Mouse (Mus musculus) adrenal gland, adult 18-20 months (tissue): Measurements from ENCODE around the gene Ano6. TPM values are rescaled to one million over a fixed set of nuclear protein-coding genes. Genes with fewer than 3 reads are reported as not detected.

Experiments
- DNase-seq, 2 experiments: peaks; one replicate each; pipeline ENCODE4 v3.0.0; 2021 to 2022; ENCODE audit warnings: low spot score in 2 of 2
- total RNA-seq, 2 experiments: library from RNA; stranded (reverse); gene quantifications; 1 replicate in 1 of 2; 2 replicates in 1 of 2; pipeline ENCODE4 v1.2.3; 2021

Gene Ano6
- total RNA-seq, 2 experiments from 2014 or later: 56.5 to 64.2 TPM

GRCm38 (mm10) chr15:95849513-95850411, 59.1 kb downstream of the Ano6 start:
- no peak for DNase-seq

GRCm38 (mm10) chr15:95850546-95850945, 59.9 kb downstream of the Ano6 start:
- DNase-seq: no peak

DNA sequence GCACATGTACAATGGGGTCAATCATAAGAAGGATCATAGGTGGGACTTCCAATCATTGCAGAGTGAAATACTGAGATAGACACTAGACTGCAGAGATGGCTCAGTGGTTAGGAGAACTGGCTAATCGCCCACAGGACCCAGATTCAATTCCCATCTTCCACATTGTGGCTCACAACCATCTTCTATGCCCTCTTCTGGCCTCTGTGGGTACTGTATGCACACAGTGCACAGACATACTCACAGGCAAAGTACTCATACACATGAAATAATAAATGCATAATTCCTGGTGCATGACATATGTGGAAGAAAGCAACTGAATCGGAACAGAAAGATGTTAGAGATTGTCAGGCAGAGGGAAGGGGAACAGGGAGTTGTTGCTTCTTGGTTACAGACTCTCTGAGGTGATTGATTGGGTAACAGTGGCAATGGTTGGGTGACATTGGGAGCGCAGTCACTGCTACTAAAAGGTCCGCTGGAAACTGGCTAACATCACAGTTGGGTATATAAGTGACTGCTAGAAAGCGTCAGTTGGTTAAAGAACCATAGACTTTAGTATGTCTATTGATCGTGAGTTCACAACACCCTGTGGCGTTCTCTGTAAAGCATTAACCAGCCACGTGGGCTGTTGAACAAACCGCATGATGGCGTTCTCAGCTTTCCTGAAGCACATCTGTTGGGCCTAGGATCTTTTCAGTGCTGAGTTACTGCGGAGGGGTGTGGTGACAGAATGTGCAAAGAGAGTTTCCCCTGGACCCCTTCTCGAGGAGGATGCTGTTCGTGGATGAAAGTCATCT, 64.6 kb downstream of the Ano6 start:
- DNase-seq: no peak

DNA sequence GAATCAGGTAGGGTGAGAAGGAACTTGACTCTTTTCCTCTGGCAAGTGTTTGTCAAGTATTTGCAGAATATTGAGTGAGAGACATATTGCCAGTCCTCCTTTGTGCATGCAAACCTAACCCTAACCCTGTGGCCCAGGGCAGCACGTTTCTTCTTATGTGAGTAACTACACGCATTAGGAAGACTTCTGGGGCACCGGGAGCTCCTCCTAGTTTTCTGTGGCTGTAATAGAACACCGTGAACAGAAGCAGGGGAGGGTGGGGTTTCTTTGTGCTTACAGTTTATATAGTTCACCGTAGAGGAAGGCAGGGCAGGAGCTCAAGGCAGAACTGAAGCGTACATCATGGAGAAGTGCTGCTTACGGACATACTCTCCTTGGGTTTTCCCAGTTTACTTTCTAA, 65.3 kb downstream of the Ano6 start:
- no peak for DNase-seq

- no peak for DNase-seq
Observed at GRCm38 (mm10) chr15:95856684-95857595, 66.3 kb downstream of the Ano6 start.

DNA sequence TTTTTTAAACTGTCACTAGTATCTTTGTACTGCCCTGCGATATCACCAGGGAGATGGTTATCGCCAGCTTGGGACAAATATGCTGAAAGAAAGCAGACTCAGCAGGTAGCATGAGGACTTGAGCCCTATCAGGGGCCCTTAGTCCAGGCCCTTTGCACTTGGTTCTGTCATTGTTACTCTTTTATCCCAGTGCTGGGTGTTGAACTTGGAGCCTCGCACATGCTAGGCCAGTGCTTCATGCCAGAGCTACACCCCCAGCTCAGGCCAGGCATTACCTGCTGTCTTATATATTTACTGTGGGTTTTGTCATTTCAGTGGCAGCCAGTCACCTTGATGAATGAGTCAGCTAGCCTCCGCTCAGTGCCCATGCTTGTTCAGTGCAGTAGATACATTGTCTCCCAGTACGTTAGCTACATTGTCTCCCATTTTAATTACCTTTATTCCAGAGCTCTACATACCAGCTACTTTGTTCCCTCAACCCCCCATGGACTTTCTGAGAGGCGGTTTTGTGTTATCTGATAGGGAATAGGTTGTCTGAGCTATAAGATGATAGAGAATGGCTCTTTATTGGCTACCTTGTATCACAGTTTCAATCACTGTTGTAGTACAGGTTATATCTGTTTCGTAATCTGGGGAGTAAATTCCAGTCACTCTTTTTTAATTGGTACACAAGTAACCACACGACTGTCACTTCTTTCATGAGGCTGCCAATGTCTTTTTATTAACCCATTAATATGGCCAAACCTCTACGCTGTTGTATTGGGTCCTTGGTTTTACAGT, 68.4 kb downstream of the Ano6 start:
- no peak for DNase-seq

DNA sequence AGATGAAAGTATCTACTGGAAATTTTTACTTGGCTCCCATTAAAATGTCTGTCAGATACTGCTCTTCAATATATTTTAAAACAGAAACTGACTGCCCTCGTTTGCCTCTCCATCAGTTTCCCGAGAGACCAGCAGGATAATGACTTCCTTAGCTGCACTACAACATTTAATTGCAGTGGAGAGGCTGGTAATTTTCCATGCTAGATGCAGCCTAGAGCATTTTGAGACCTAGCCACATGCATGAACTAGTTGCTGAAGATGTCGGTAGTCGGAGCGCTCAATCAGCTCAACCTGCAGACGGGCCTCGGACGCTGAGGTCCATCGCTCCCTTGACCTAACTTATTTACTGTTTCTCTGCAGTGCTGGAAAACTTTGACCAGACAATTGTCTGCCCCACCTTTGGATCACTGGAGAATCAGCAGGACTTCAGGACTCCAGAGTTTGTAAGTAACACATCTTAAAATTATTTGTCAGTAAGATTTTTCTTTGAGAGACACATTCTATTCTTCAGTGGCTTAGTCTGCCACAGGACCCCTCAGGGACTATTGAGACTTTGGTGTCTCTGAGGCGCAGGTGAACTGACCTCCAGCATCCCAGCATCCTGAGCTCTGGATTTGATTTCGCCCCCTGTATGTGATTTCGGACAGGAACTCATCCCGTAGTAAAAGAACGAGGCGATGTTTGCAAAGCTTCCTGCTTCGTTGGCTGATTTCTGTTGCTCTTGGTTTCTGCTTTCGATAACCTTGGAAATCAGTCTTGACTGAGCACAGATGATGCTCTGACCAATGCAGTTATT, 73.4 kb downstream of the Ano6 start:
- DNase-seq: no peak

DNA sequence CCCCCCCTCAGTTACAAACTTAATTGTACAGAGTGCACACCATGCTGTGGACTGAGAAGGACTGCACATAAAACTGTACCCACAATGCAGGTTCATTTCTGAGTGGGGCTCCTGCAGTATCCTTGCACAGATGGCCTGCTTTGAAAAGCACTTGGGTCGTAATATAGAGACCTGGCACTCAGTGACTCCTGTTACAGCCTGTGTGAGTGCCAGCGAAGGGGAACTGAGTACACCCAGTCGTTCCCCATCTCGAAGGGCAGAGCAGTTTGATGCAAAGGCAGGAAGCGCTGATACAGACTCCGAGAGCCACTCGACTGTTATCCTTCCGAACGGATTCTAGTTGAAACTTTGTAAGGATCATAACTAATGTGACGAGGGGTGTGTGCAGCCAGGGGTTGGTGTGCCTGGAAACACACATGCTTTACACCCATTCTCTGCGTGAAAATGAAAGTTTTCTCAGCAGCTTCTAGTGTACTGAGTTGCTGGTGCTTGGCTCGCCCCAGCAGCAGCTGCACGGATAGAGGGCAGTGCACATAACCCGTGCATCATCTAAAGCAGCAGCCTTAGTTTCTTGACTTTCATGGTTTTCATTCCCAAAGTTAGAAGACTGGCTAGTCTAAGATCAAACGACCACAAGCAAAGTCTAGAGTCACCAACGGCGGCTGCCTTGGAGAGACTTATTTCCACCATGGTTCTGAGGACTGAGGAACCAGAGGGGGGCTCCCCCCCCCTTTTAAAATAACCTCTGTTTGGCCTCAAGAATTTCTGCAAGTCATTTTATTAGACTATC, 74.9 kb downstream of the Ano6 start:
- no peak for DNase-seq

DNA sequence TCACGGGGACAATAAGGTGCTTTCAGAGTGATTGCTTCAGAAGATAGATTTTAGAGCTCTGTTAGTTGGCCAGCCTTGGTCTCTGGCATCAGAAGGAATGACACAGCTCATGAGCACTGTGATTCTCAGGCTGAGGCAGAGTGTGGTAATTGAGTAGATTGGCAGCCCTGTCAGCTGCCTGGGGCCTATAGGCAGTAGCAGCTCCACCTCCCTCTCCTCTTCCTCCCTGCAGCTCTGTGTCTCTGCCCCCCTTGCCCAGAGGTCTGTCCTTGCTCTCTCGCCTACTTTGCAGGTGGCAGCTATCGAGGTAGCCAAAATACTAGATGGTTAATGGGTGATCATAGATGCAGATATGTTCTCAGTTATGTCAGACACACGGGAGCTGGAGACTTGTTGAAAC, 77.5 kb downstream of the Ano6 start:
- DNase-seq: no peak

GRCm38 (mm10) chr15:95869611-95870010, 79.0 kb downstream of the Ano6 start:
- no peak for DNase-seq

- no peak for DNase-seq
Observed at GRCm38 (mm10) chr15:95871631-95872030, 81.0 kb downstream of the Ano6 start.

DNA sequence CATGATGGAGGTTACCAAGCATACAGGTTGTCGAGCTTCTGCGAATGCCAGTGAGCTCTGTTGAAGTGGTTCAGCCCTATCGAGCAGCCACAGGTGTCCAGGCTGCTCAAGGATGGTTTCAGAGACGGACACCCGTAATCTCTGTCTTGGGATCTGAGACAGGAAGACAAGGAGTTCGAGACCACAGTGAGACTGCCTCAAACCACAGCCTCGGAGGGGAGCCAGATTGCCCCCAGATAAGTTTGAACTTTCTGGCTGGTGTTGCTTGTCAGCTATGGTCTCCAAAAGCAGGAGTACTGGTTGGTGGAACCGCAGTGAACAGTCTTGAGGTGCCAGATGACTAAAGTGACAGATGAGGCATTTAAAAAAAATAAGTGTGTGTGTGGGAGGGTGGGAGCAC, 81.8 kb downstream of the Ano6 start:
- DNase-seq: no peak

DNA sequence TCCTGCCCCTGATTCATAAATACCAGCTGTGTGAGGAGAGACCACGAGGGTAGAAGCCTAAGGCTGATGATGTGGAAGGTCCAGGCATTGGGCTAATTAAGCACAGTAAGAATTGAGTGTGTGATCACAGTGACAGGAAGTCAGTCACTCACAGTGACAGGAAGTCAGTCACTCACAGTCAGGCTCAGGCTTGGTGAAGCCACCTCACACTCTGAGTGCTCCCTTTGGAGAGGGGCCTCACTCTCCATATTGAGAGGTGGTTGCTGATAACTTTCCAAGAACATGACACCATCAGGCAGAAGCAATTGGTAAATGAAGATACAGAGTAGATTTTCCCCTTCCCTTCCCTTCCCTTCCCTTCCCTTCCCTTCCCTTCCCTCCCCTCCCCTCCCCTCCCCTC, 82.6 kb downstream of the Ano6 start:
- DNase-seq: no peak

- no peak for DNase-seq
Observed at GRCm38 (mm10) chr15:95874216-95874615, 83.6 kb downstream of the Ano6 start.

- no peak for DNase-seq
Observed at GRCm38 (mm10) chr15:95874726-95875125, 84.1 kb downstream of the Ano6 start.

DNA sequence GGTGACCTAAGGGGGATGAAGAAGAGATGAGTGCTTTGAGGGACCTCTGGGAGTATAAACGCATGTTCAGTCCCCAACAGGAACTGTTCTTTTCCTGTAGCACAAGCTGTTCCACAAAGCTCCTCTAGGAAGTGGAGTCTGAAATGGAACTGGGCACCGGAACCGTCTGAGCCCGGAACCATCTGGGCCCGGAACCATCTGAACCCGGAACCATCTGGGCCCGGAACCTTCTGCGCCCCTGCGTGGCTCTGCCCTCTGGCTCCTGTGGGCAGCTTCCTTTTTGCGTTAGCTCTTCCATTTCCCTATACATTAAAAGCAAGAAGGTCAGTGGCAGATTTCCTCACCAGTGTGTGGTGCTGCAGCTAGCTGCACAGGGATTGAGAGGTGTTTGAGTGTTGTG, 85.3 kb downstream of the Ano6 start:
- DNase-seq: no peak

DNA sequence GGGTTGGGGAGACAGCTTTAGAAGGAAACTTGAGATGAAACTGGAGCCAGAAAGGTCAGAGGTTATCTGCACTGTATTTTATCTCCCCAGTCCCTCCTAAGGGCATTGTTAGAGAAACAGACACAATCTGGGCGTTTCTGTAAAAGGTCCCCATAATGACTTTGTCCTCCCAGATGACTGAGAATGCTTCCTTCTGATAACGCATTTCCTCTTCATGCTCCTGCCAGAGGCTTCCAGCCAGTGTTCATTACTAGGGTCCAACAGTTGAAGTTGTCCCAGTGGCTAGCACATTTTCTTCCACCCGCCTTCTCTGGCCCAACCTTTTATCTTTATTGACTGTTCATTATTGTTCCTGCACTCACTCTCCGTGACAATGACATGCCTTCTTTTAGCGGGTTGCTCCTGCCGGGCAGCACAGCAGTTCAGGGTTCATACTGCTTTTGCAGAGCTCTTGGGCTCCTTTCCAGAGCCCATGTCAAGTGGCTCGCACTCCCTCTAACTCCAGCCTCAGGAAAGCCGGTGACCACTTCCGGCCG, 90.0 kb downstream of the Ano6 start:
- DNase-seq: no peak

DNA sequence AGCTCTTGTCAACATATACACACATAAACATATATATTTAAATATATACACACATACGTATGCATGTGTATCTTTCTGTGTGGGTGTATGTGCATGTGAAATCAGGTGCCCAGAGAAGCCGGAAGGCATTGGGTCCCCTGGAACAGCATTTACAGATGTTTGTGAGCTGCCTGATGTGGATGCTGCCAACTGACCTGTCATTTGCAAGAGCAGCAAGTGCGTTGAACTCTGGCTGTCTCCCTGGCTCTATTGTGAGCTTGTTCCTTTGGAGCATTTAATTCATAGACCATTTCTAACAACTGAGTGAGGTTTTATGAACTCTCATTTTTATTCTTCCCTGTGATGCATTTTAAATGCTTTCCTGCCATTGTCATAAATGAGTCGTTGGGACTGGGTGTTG, 91.8 kb downstream of the Ano6 start:
- DNase-seq: no peak

DNA sequence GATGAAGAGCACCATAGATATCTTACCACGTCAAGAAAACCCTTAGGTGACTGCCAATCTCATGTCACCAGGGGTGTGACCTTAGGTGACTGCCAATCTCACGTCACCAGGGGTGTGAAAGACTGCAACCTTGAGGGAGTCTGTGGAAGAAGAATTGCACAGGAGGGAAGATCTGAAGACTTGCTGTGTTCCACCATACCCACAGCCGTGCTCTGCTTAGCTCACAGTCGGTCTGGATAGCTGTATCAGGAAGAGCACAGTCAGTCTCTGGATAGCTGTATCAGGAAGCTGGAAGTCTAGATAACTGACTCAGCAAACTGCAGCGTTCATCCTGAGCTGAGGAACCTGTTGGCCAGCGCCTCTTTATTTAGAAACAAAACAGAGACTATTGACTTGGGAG, 92.9 kb downstream of the Ano6 start:
- DNase-seq: no peak
